Mouse (Mus musculus): ENCODE measurements around the gene Klrd1.
"Not testable (repeated sequence)": the region's sequence is repeated elsewhere in the genome, so short reads cannot be mapped to it uniquely, and the experiment has no call there.

Klrd1 gene

GRCm38 (mm10) chr6:129591508-129591907, at the start of gene Klrd1:
Gene Klrd1 (plus strand): TSS chr6:129591782.
- DNase-seq (ENCODE audit: low spot score in 2 of 2): no peak

- DNase-seq (ENCODE audit: low spot score in 2 of 2): no peak
Measured at GRCm38 (mm10) chr6:129541931-129542330, 49.7 kb upstream of the Klrd1 start.

GRCm38 (mm10) chr6:129542540-129542939, 49.0 kb upstream of the Klrd1 start:
- DNase-seq (ENCODE audit: low spot score in 2 of 2): no peak

- peak; percentile 44 to 74 for DNase-seq (ENCODE audit: low spot score in 2 of 2)
Measured at GRCm38 (mm10) chr6:129543709-129544606, 47.6 kb upstream of the Klrd1 start.

GRCm38 (mm10) chr6:129547277-129547676, 44.3 kb upstream of the Klrd1 start:
- DNase-seq (ENCODE audit: low spot score in 2 of 2): no peak

- no peak for DNase-seq (ENCODE audit: low spot score in 2 of 2)
Measured at GRCm38 (mm10) chr6:129548009-129548408, 43.6 kb upstream of the Klrd1 start.

- DNase-seq (ENCODE audit: low spot score in 2 of 2): no peak
Measured at GRCm38 (mm10) chr6:129557298-129558023, 34.1 kb upstream of the Klrd1 start.

GRCm38 (mm10) chr6:129558946-129559640, 32.5 kb upstream of the Klrd1 start:
- DNase-seq (ENCODE audit: low spot score in 2 of 2): peak; percentile 58 to 82

- DNase-seq (ENCODE audit: low spot score in 2 of 2): no peak
Measured at GRCm38 (mm10) chr6:129559641-129560027, 31.9 kb upstream of the Klrd1 start.

- DNase-seq (ENCODE audit: low spot score in 2 of 2): no peak
Measured at GRCm38 (mm10) chr6:129565257-129565656, 26.3 kb upstream of the Klrd1 start.

GRCm38 (mm10) chr6:129575315-129575714, 16.3 kb upstream of the Klrd1 start:
- DNase-seq (ENCODE audit: low spot score in 2 of 2): no peak

GRCm38 (mm10) chr6:129577605-129578004, 14.0 kb upstream of the Klrd1 start, which contains the start of gene Klre1:
Gene Klre1 (plus strand): TSS chr6:129577905.
- DNase-seq (ENCODE audit: low spot score in 2 of 2): no peak

- no peak for DNase-seq (ENCODE audit: low spot score in 2 of 2)
Measured at GRCm38 (mm10) chr6:129581274-129581673, 10.3 kb upstream of the Klrd1 start.

- DNase-seq (ENCODE audit: low spot score in 2 of 2): no peak
Measured at GRCm38 (mm10) chr6:129581896-129582295, 9.7 kb upstream of the Klrd1 start.

- DNase-seq (ENCODE audit: low spot score in 2 of 2): no peak
Measured at GRCm38 (mm10) chr6:129583014-129583413, 8.6 kb upstream of the Klrd1 start.

- DNase-seq (ENCODE audit: low spot score in 2 of 2): no peak
Measured at GRCm38 (mm10) chr6:129608372-129608771, 16.8 kb downstream of the Klrd1 start.

GRCm38 (mm10) chr6:129623735-129624134, 32.2 kb downstream of the Klrd1 start, which contains the start of gene Klrk1:
Gene Klrk1 (minus strand): TSS chr6:129623864.
- no peak for DNase-seq (ENCODE audit: low spot score in 2 of 2)

- DNase-seq (ENCODE audit: low spot score in 2 of 2): not testable (repeated sequence)
Measured at GRCm38 (mm10) chr6:129631046-129631445, 39.5 kb downstream of the Klrd1 start.

- DNase-seq (ENCODE audit: low spot score in 2 of 2): not testable (repeated sequence)
Measured at GRCm38 (mm10) chr6:129643237-129643636, 51.7 kb downstream of the Klrd1 start, which contains the start of gene Klrc3. Gene Klrc3 (minus strand): TSS chr6:129643337.

- DNase-seq (ENCODE audit: low spot score in 2 of 2): not testable (repeated sequence)
Measured at GRCm38 (mm10) chr6:129644054-129644453, 52.5 kb downstream of the Klrd1 start.

Data from spleen, postnatal 4 days (tissue).